Mouse (Mus musculus) Patski (cell line): ENCODE measurements around the gene Mrpl11. TPM values are rescaled to one million over a fixed set of nuclear protein-coding genes. Genes with fewer than 3 reads are reported as not detected.

ENCODE experiments used
- ATAC-seq: fragments of 100-300 bp; one replicate; pipeline ENCODE4 v1.8.0; 2021
- CTCF ChIA-PET: fragments of 350-600 bp; sonication (Branson Sonifier 250); formaldehyde crosslinking; loops from one replicate; lab custom pipeline; 2022; ENCODE audit warnings: inconsistent platforms; lab: Charles Lee
- POLR2A ChIA-PET: fragments of 350-600 bp; sonication (Branson Sonifier 250); formaldehyde crosslinking; loops from one replicate; lab custom pipeline; 2022; ENCODE audit warnings: antibody characterized with exemption, inconsistent platforms; lab: Charles Lee
- DNase-seq: peaks from one replicate; pipeline ENCODE4 v3.0.0-alpha.2; 2011; ENCODE audit warnings: low read depth, low spot score
- H3K27me3 ChIP-seq: fragments of 371-371 bp; one replicate; pipeline ENCODE4 v1.5.1; 2021
- CTCF ChIP-seq: fragments of 100-300 bp; IDR thresholded peaks from one replicate; pipeline ENCODE4 v1.5.1; 2021
- in situ Hi-C: fragments of 300-500 bp; cut with MboI; formaldehyde crosslinking; loops from 3 replicates; pipeline ENCODE4 v1.11.1; 2018; ENCODE audit warnings: low pct_unique_long_range_greater_than_20kb, mixed read lengths
- polyA plus RNA-seq: library from polyadenylated mRNA; unstranded; gene quantifications from one replicate; pipeline ENCODE4 v1.2.3, GENCODE M21; 2021

Mrpl11 gene
- polyA plus RNA-seq, 1 experiment from 2014 or later = 106 TPM

- peak; percentile 83 for TF ChIP-seq CTCF
- no peaks in the 10 kb centered on the region for H3K27me3 ChIP-seq
- in situ Hi-C loops = loop anchor here (5.0 kb wide), 1 partner anchor 57 kb away; no protein-coding TSS in a partner anchor
- ChIA-PET POLR2A (interaction anchor here (1.0 kb wide), 1 partner anchor 37 kb away, joined by 7 read pairs; no protein-coding TSS in a partner anchor), CTCF (interaction anchor here (0.9 to 2.7 kb wide), 5 partner anchors 9 to 56 kb away, joined by 3 to 10 read pairs (median 4); no protein-coding TSS in a partner anchor)
- ATAC-seq = no peak
- no peak for DNase-seq
Measured at GRCm38 (mm10) chr19:5014961-5015398, 53.0 kb downstream of the Mrpl11 start.

- peak; percentile 53 for ATAC-seq
- TF ChIP-seq CTCF = no peak
- no peaks in the 10 kb centered on the region for H3K27me3 ChIP-seq
- CTCF ChIA-PET = interaction anchor here (0.8 to 4.3 kb wide), 12 partner anchors 9 to 56 kb away, joined by 3 to 32 read pairs (median 4); partner anchors contain the start of genes AC124502.3, B4gat1 and Rin1
- POLR2A ChIA-PET = no interaction called here
- no peak for DNase-seq
- in situ Hi-C loops = loop anchor here (5.0 kb wide), 1 partner anchor 56 kb away; no protein-coding TSS in a partner anchor
Measured at GRCm38 (mm10) chr19:5016221-5016742, 54.3 kb downstream of the Mrpl11 start.

Other genes starting within 250 kb of the Mrpl11 start
- gene Rbm4b, start 205.7 kb upstream of the Mrpl11 start, polyA plus RNA-seq = 19.3 TPM
- gene Rbm4, start 168.2 kb upstream of the Mrpl11 start, polyA plus RNA-seq = 42.3 TPM
- gene Gm21992, start 150.5 kb upstream of the Mrpl11 start, polyA plus RNA-seq = 9.9 TPM
- gene Rbm14, start 150.5 kb upstream of the Mrpl11 start, polyA plus RNA-seq = 36.5 TPM
- 133 TPM for gene Ccs, start 122.8 kb upstream of the Mrpl11 start, polyA plus RNA-seq
- 0.26 TPM for gene Ccdc87, start 122.8 kb upstream of the Mrpl11 start, polyA plus RNA-seq
- gene Ctsf, start 107.0 kb upstream of the Mrpl11 start, polyA plus RNA-seq = 79.4 TPM
- gene Actn3, start 84.2 kb upstream of the Mrpl11 start, polyA plus RNA-seq = 0.10 TPM
- gene Zdhhc24, start 83.5 kb upstream of the Mrpl11 start, polyA plus RNA-seq = 17.2 TPM
- 20.3 TPM for gene Bbs1, start 55.5 kb upstream of the Mrpl11 start, polyA plus RNA-seq
- 91.0 TPM for gene Dpp3, start 33.9 kb upstream of the Mrpl11 start, polyA plus RNA-seq
- gene Peli3, start 19.0 kb upstream of the Mrpl11 start, polyA plus RNA-seq = 7.4 TPM
- 0.18 TPM for gene Npas4, start 28.2 kb downstream of the Mrpl11 start, polyA plus RNA-seq
- 15.8 TPM for gene Slc29a2, start 61.7 kb downstream of the Mrpl11 start, polyA plus RNA-seq
- gene B4gat1, start 76.7 kb downstream of the Mrpl11 start, polyA plus RNA-seq = 82.4 TPM
- gene AC124502.3, start 76.7 kb downstream of the Mrpl11 start, polyA plus RNA-seq = 1.7 TPM
- gene Brms1, start 79.2 kb downstream of the Mrpl11 start, polyA plus RNA-seq = 56.8 TPM
- gene Rin1, start 88.3 kb downstream of the Mrpl11 start, polyA plus RNA-seq = 39.4 TPM
- gene Cd248, start 105.9 kb downstream of the Mrpl11 start, polyA plus RNA-seq = 0.44 TPM
- 0.39 TPM for gene Tmem151a, start 123.4 kb downstream of the Mrpl11 start, polyA plus RNA-seq
- gene Yif1a, start 126.4 kb downstream of the Mrpl11 start, polyA plus RNA-seq = 68.6 TPM
- 2.5 TPM for gene Cnih2, start 136.4 kb downstream of the Mrpl11 start, polyA plus RNA-seq
- 237 TPM for gene Rab1b, start 144.9 kb downstream of the Mrpl11 start, polyA plus RNA-seq
- 84.0 TPM for gene Klc2, start 156.4 kb downstream of the Mrpl11 start, polyA plus RNA-seq